Comparison of ENCODE assay signal across 18 mouse cellular contexts in genomic region chr4:36040361-36040760, GRCm38 (mm10).
DNase-seq lines count a peak whose midpoint lies in the region; ATAC-seq and TF ChIP-seq lines count a peak whose summit lies in the region.
"Had no signal": no experiment of that assay in that cellular context is flagged by ENCODE, and none has a peak within 500 bp of the region (broad histone marks: within the 10 kb centered on the region; RNA-seq: fewer than 3 reads in every experiment).

No protein-coding gene starts in this region.

- no peaks in the 10 kb centered on the region for H3K9me3 ChIP-seq in forebrain, embryonic 16.5 days (ENCODE audit: control insufficient read depth, low read length)
- no peaks in the 10 kb centered on the region for H3K9me3 ChIP-seq in forebrain, embryonic 15.5 days
- no peaks in the 10 kb centered on the region for H3K9me3 ChIP-seq in midbrain, embryonic 16.5 days (replicated peaks; ENCODE audit: control insufficient read depth, low read length, poor library complexity, severe bottlenecking)
- H3K9me3 ChIP-seq: embryonic facial prominence, embryonic 12.5 days had no signal

- H3K4me3 ChIP-seq in forebrain, embryonic 16.5 days (replicated peaks; ENCODE audit: low read length): no peak overlapping the region
- H3K4me3 ChIP-seq in forebrain, embryonic 15.5 days: no peak overlapping the region
- no peak overlapping the region for H3K4me3 ChIP-seq in C2C12 (ENCODE audit: insufficient read depth, poor library complexity, severe bottlenecking)
- H3K4me3 ChIP-seq in midbrain, embryonic 16.5 days (ENCODE audit: low read depth, low read length): no peak overlapping the region
- H3K4me3 ChIP-seq: embryonic facial prominence, embryonic 12.5 days; myocyte had no signal

- H3K79me3 ChIP-seq in C2C12 (ENCODE audit: low read depth): no peaks in the 10 kb centered on the region

- peak; percentile 51 to 81 for DNase-seq in layer of hippocampus, adult 8-10 months (ENCODE audit: low spot score in 2 of 2)
- peak; percentile 15 to 19 for DNase-seq in left cerebral cortex, postnatal 14 days (ENCODE audit: low spot score in 2 of 2)
- DNase-seq in heart, postnatal 14 days: no peak
- DNase-seq in retina, embryonic 14.5 days (ENCODE audit: low spot score): no peak
- DNase-seq: cerebellum, adult 11-12 months; gastrocnemius, postnatal 10 days; liver; lung, adult 2 months; lung, postnatal 4 days had no signal

- no peak for TF ChIP-seq CTCF in C2C12 (IDR thresholded peaks at IDR 0.05; ENCODE audit: control insufficient read depth, insufficient read depth, insufficient read length)

- no peaks in the 10 kb centered on the region for H3K79me2 ChIP-seq in C2C12 (ENCODE audit: control insufficient read depth, insufficient read depth)

- intact Hi-C loops in left cerebral cortex, postnatal 14 days (cut with DNase I): no loop called here
- intact Hi-C loops in heart, postnatal 14 days (cut with DNase I): no loop called here

- H3K4me2 ChIP-seq in forebrain, embryonic 16.5 days (ENCODE audit: low read length): no peak overlapping the region
- no peak overlapping the region for H3K4me2 ChIP-seq in forebrain, embryonic 15.5 days (replicated peaks)
- H3K4me2 ChIP-seq in midbrain, embryonic 16.5 days (ENCODE audit: low read length): no peak overlapping the region
- H3K4me2 ChIP-seq: embryonic facial prominence, embryonic 12.5 days; midbrain, embryonic 11.5 days had no signal

- H3K36me3 ChIP-seq in forebrain, embryonic 16.5 days (ENCODE audit: control insufficient read depth, insufficient read depth): no peaks in the 10 kb centered on the region
- no peaks in the 10 kb centered on the region for H3K36me3 ChIP-seq in forebrain, embryonic 15.5 days
- H3K36me3 ChIP-seq in C2C12 (ENCODE audit: control insufficient read depth, insufficient read depth): no peaks in the 10 kb centered on the region
- no peaks in the 10 kb centered on the region for H3K36me3 ChIP-seq in midbrain, embryonic 16.5 days (ENCODE audit: control insufficient read depth, insufficient read depth, low read length)
- H3K36me3 ChIP-seq: embryonic facial prominence, embryonic 12.5 days had no signal

- ATAC-seq in forebrain, embryonic 16.5 days: peak; percentile 55
- ATAC-seq in forebrain, embryonic 15.5 days (replicated peaks): no peak; the same call in 1 of the 2 replicates
- no peak for ATAC-seq in midbrain, embryonic 16.5 days
- ATAC-seq: hindbrain, embryonic 16.5 days; Patski had no signal

- H3K4me1 ChIP-seq in forebrain, embryonic 16.5 days (replicated peaks; ENCODE audit: control insufficient read depth, insufficient read depth, low read length): no peaks in the 10 kb centered on the region
- H3K4me1 ChIP-seq in forebrain, embryonic 15.5 days: no peaks in the 10 kb centered on the region
- no peaks in the 10 kb centered on the region for H3K4me1 ChIP-seq in midbrain, embryonic 16.5 days (ENCODE audit: control insufficient read depth, insufficient read depth, low read length)
- H3K4me1 ChIP-seq: embryonic facial prominence, embryonic 12.5 days had no signal

- 73% methylated on average over 3 of the region's 3 CpGs for WGBS in forebrain, embryonic 16.5 days
- WGBS in forebrain, embryonic 15.5 days: 69% methylated on average over 3 of the region's 3 CpGs
- 94% methylated on average over 3 of the region's 3 CpGs for WGBS in midbrain, embryonic 16.5 days

- no peak overlapping the region for H3K9ac ChIP-seq in forebrain, embryonic 16.5 days (replicated peaks; ENCODE audit: low read depth, low read length)
- H3K9ac ChIP-seq in forebrain, embryonic 15.5 days (replicated peaks): no peak overlapping the region
- no peak overlapping the region for H3K9ac ChIP-seq in midbrain, embryonic 16.5 days (ENCODE audit: low read depth, low read length)
- H3K9ac ChIP-seq: embryonic facial prominence, embryonic 12.5 days had no signal

- no peak overlapping the region for H3ac ChIP-seq in C2C12 (ENCODE audit: control insufficient read depth, insufficient read length, low read depth)

- no peaks in the 10 kb centered on the region for H3K27me3 ChIP-seq in forebrain, embryonic 16.5 days (replicated peaks; ENCODE audit: control insufficient read depth, insufficient read depth, low read length)
- H3K27me3 ChIP-seq in forebrain, embryonic 15.5 days: no peaks in the 10 kb centered on the region
- H3K27me3 ChIP-seq in C2C12 (ENCODE audit: control insufficient read depth, insufficient read depth, insufficient read length): no peaks in the 10 kb centered on the region
- H3K27me3 ChIP-seq in midbrain, embryonic 16.5 days (ENCODE audit: control insufficient read depth, insufficient read depth, low read depth, low read length): no peaks in the 10 kb centered on the region
- H3K27me3 ChIP-seq: embryonic facial prominence, embryonic 12.5 days; Patski had no signal

- H3K27ac ChIP-seq in forebrain, embryonic 16.5 days (ENCODE audit: low read length): no peak overlapping the region
- no peak overlapping the region; the same call in 1 of the 2 replicates for H3K27ac ChIP-seq in forebrain, embryonic 15.5 days (replicated peaks)
- H3K27ac ChIP-seq in midbrain, embryonic 16.5 days (ENCODE audit: low read length): no peak overlapping the region
- H3K27ac ChIP-seq: embryonic facial prominence, embryonic 12.5 days had no signal

TF ChIP-seq in C2C12, 6 proteins besides CTCF, POLR2A, EP300 and RAD21:
- TF ChIP-seq MAX (IDR thresholded peaks at IDR 0.05) (no peak), MYOD1 (IDR thresholded peaks at IDR 0.05; ENCODE audit: control insufficient read depth, insufficient read length, low read depth) (peak; percentile 61), USF1 (IDR thresholded peaks at IDR 0.05; ENCODE audit: low read depth) (no peak)

Comparison
In these comparisons a context has a peak if more than half of its experiments do, and no peak if none do; other contexts are left out.
1. DNase-seq: peak in layer of hippocampus, adult 8-10 months (2 of 2) and left cerebral cortex, postnatal 14 days (2 of 2); none in heart, postnatal 14 days (0 of 2) and retina, embryonic 14.5 days (single experiment).